Mouse (Mus musculus) neutrophil, adult 5-6 weeks (primary cell): ENCODE measurements around the gene Sept1. TPM values are rescaled to one million over a fixed set of nuclear protein-coding genes. Genes with fewer than 3 reads are reported as not detected.

Source experiments
- ATAC-seq: fragments of 151-379, 151-347 bp; 2 replicates; pipeline ENCODE4 v1.8.0; 2017; ENCODE audit warnings: mild to moderate bottlenecking, moderate TSS enrichment; ENCODE audit not compliant: insufficient number of reproducible peaks, poor library complexity, low FRiP score, severe bottlenecking; ENCODE audit errors: extremely low read depth
- total RNA-seq: library from RNA; stranded (forward); fragments of 200-1000 nt; gene quantifications from 2 replicates; pipeline ENCODE4 v1.2.3, GENCODE M21; 2017

Sept1 gene
- total RNA-seq, result 189 and 198 TPM in 2 replicates

DNA sequence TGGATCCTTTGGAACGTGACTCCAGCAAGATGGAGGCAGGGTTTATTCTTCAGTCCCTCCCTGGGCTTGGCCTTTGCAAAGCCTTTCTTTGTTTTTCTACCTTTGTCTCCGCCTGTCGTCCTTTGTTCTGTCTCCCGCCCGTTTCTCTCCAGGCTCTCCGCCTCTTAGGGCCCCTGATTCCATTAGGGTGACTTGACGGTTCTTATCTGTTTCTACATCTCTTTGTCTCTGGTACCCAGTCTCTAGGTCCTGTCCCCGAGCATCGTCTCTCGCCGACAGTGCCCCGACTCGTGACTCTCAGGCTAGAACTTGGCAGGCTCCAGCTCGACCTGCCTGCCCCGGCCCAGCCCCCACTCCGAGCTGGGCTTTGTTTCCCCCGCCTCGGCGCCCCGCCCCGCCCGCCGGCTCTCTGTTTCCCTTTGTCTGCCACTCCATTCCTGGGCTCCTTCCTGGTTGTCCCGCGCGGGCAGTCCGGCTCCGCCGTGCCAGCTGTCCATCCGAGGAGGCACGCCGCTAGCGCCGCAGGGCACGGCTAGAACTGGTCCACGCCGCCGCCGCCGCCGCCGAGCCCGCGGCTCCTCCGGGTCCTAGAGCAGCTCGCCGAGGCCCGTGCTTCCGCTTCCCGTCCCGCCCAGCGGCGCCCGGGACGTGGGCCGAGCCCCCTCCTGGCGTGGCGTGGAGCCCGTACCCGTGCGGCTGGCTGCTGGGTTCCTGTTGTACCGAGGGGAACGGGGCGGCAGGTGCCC, at the start of gene Sept1, which contains the start of gene Zfp553:
Gene Sept1 (minus strand): TSS at position 509 of the 746 bp plus-strand sequence.
Gene Zfp553 (plus strand): TSS at position 440 of the 746 bp plus-strand sequence.
- ATAC-seq, result peak; percentile 54

DNA sequence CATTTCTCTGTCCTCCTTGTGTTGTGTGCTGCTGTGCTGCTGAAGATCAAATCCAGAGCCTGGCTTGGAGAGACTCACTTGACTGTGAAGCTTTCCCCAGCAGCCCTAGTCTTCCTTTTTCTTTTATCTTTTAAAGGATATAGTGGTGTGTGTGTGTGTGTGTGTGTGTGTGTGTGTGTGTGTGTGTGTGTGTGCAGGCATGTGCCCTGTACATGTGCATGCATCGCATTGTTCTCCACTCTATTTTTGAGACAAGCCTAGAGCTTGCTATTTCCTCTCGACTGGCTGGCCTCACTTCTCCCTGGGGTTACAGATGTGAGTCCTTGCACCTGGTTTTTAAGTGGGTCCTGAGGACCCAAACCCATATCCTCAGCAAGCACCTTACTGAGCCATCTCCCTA, 49.3 kb upstream of the Sept1 start:
- no peak for ATAC-seq

DNA sequence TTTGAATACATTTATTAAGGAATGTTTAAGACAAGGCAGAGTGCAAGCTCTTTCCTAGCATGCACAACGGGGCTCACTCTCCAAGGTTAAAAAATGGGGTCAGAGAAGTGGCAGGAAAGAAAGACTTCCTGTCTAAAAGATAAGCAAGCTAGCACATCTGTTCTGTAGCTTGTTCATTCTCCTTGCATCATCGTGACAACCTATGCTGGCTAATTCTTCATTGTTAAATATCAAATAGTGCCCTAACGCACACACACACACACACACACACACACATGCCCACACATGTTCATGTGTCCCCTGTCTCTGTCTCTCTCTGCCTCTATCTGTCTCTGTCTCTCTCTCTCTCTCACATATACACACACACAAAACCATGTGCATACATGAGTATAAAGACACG, 48.2 kb upstream of the Sept1 start:
- no peak for ATAC-seq

DNA sequence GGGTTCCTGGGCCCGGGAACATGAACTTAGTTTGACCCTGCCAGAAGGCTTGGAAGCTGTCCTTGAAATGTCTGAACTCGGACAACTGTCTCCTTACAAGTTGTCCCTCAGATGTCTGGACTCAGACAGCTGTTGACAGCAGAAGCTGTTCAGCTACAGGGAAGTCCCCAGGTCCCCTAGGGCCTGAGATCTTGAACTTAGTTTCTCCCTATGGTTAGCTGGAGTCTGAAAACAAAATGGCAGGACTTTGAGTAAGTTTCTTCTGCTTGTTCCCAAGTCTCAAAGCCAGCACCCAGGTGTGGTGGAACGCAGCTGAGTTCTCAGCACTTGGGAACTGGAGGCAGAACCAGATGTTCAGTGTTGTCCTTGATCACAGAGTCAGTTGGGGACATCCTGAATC, 47.2 kb upstream of the Sept1 start:
- no peak for ATAC-seq

DNA sequence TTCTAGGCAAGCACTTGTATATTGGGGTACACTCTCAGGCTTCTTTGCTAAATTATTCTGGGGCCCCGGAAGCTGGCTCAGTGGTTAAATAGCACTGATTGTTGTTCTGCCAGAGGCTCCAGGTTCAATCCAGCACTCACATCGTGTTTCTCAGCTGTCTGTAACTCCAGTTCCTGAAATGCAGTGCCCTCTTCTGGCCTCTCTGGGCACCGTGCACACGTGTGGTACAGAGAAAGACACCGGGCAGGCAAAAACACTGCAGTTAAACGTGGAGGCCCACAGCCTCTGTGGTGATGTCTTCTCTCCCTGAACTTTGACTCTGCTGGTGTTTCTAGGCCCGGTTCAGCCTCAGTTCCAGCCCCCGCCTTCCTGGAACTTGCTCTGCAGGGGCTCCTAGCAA, 45.4 kb upstream of the Sept1 start:
- ATAC-seq, result peak; percentile 72

DNA sequence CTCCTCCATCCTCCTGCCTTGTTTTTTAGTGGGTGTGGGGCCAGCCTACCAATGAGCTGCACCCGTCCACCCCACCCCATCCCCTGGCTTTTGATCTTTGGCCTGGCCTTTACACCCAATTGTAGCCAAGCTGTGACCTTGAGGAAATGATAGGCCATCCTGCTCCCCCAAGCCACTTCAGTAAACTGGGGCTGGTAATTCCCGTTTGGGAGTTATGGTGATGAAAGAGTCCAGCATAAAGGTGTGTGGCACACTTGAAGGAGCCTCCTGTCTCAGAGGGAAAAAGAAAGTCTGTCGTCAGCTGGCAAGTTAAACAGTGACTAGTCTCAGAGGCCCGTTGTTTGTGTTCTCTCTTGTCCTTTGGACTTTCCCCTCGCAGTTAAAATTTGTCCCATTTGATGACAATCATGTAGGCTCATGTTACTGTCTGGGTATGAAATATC, 43.6 kb upstream of the Sept1 start:
- no peak for ATAC-seq

DNA sequence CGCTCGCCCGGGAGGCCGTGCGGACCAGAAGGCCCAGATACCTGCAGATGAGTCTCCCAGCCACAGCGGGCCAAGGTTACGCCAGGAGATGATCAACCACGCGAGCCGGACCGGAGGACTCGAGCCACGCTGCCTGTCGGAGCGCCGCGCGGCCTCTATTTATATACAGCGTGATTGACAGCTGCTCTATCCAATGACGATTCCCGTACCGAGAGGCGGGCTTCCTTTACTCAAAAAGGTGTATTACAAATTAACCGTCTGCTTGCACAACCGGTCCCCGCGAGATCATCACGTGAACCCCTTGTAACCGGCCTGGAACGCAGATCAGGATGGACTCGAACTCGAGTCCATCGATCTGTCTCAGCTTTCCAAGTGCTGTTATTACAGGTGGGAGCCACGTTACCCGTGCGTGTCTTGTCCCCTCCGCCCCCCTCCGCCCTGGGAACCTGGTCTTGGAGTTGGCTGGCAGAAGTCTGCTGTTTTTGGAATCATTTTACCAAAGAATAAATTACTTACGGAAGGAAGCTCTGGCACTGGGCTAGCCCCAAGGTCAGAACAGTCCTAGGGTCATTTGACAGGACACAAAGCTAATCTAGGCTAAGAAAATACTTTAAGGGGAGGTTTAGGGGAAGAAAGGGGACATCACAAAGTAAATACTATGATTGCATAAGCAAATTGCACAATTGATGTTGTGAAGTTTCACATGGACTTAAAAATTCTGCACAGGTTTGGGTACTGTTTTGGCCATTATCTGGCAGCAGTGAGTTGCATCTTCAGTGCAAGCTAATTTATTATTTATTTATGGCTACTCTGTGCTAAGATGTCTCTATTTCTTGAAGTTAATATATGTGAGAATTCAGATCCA, 41.2 kb upstream of the Sept1 start, which contains the start of gene Sephs2:
Gene Sephs2 (minus strand): TSS at position 131 of the 865 bp plus-strand sequence.
- ATAC-seq, result peak; percentile 83

DNA sequence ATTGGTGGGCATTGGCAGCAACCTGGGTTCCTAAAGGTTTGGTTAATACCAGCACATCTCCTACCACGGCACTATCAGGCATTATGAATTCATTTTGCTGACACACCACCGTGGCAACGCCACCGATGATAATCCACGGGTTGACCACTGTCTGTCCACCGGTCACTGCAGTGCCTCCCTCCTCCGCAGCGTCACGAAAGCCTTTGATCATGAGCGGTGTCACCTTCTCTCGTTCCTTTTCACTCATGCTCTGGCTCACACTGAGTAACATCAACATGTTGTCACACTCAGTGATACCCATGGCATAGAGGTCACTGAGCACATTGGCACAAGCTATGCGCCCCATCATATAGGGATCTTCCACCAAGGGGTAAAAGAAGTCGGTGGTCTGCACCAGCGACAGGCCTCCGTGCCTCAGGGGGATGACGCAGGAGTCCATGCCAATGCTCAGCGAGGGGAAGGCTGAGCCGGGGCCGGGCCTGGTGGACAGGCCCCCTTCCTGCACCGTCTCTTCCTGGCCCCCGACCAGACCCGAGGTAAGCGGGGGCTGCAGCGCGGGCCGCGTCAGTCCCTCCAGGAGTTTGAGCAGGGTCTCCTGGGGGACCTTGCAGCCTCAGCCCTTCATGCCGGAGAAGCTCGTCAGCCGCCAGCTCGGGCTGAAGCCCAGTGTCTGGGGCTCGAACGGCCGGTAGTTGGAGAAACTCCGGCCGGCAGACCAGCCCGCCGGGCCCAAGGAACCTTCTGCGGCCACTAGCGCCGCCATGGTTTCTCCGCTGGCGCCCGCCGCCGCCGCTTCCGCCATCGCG, 40.4 kb upstream of the Sept1 start:
- no peak for ATAC-seq

DNA sequence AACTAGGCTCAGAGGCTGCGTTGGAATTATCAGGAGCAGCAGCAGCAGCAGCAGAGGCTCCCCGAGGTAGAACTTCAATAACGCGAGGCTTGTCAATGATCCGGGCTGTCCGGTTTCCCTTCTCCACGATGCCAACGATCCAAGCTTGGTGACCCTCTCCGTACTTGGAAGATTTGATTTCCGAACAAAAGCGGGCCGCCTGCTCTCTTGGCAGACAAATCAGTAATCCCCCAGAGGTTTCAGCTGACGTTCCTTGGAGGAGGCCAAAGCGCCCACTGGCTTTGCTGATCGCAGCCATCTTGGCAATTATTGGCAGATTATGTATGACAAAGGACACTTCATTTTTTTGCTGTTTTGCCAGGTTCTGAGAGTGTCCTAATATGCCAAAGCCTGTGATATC, 39.6 kb upstream of the Sept1 start:
- no peak for ATAC-seq

DNA sequence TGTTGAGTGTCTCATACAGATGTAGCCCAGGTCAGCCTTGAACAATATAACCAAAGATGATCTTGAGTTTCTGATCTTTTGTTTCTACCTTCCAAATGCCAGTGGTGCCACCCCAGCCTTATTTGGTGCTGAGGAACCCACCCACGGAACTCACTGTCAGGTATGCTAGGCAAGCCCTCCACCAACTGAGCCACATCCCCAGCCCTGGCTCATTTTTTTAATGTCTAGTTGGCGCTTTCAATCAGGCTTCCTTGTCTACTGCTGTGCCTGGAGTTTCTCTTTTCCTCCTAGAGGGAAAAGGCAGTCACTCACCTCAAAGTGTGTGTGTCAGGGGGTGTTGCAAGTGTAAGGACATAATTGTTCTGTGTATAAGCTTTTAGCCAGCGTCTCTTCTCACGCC, 38.2 kb upstream of the Sept1 start:
- ATAC-seq, result no peak

DNA sequence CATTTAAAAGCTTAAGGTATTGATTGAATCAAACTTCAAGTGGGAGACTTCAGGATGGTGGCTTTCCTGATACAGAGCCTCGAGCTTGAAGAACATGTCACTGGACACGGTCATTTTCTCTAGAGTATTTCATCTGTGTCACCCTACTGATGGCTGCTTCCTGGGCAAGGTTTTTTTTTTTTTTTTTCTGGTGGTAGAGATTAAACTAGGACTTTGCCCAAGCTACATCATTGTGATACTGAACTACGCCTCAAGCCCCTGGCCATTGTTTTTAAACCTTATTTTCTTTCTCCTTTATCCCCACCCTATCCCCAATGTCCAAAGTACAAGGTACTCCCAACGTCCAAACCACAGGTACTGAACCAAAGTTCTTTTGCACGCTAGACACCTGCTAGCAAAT, 37.7 kb upstream of the Sept1 start:
- no peak for ATAC-seq

DNA sequence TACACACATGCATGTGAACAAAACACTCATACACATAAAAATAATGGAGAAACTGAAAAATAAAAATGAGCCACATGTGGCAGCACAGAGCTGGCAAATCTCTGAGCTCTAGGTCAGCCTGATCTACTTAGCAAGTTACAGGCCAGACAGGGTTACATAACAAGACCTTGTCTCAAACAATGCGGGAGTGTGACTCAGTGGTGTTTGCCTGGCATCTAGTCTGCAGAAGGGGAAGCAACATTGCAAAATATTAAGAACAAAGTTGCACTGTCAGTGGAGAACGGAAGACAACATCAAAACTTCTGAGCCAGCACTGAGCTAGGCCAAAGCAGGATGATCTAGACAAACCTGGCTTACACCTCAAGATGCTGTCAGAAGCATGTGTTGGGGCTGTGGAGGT, 37.3 kb upstream of the Sept1 start:
- ATAC-seq, result peak; percentile 70

DNA sequence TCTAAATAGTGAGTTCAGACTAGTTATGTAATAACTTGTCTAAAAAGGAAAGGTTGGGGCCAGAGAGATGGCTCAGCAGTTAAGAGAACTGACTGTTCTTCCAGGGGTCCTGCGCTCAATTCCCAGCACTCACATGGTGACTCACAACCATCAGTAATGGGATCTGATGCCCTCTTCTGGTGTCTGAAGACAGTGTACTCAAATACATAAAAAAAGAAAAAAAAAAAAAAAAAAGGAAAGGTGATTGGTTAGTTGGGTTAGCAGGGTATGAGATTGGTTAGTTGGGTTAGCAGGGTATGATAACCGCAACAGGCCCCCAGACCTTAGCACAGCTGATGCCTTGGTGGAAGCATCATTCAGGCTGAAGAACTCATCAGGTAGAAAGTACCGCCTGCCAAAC, 30.6 kb upstream of the Sept1 start:
- no peak for ATAC-seq

DNA sequence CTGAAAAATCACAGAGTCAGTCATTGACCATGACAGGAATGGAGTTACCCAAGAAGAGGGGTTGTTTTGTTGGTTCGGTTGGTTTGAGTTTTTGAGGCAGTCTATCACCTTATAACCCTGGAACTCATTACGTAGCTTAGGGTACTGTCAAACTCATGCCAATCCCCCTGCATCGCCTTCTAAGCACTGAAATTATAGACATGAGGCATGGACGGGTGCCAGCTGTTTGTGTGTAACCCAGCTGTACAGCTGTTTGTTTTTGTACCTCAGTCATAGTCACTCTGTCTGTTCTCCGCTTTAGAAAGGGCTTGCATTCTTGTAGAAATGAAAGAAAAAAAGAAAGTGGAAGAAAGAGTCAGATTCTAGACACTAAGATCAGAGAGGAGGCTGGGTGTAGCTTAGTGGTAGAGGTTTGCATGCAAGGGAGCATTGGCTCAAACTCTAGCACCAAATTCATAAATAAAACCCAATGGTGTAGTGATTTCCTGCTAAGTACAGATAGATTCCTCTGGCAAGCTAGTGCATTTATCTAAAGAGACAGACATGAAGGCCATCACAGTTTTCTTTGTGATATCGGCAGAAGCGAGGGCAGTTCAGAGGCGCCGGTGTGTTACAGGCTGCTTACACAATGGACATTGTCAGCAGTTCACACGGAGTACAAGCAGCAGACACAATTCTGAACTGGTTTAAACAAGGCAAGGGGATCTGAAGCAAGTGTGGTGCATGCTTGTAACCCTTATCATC, 29.5 kb upstream of the Sept1 start:
- ATAC-seq, result no peak

DNA sequence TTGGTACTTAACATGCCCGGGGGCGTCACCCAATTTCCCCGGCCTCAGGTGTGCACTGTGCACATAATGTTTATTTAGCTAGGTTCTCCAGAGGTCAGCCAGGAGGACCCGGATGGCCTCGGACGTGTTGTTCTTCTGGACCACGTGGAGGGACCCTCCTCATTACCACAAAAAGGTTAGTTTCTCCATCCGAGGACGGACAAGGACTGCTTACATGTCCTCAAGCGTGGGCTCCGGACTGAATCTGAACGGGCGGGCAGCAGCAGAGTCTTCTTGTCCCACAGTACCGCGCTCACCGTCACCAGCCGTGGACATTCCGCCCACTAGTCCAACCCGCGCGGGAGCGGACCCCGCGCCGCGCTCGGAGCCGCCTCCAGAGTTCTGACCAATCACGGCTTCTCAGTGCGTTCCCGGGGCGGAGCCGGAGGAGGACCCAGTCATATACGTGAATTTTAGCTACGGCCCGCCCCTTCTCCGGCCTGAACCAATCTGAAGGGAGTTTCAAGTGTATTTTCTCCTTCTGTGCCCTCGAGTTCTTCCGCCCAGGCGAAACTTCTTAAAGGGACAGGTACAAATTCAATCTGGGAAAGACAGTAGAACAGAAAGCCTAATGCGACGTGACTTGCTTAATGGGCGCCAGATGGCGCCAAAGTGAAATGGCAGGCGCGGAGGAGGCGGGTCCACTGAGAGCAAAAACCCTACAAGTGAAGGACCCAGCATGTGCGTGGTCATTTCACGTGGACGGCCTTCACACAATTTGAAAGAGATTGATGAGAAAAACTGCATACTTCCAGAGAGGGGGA, 27.6 kb upstream of the Sept1 start, which contains the start of gene Dctpp1:
Gene Dctpp1 (minus strand): TSS at position 401 of the 803 bp plus-strand sequence.
- ATAC-seq, result peak; percentile 95

DNA sequence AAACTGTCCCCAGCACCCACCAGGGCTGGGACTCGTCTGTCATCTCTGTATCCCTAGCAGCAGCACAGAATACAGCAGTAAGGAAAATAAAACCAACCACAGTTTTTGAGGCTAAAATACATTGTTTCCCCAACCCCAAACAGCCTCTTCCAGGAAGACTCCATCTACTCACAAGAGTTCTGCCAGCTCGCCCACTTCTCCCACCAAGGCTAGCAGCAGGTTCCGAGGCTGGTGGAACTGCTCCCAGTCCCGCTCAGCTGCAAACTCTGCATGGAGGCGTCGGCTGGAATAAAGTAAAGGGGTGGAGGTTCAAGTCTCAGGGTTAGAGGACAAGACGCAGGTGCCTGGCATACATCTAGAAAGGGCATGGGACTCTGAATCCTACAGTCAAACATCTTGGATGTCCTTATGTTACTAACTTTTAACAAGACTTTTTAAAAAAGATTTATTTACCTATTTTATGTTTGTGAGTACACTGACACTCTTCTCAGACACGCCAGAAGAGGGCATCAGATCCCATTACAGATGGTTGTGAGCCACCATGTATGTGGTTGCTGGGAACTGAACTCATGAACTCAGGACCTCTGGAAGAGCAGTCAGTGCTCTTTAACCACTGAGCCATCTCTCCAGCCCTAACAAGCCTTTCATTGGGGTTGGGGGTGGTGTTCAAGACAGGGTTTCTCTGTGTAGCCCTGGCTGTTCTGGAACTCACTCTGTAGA, 26.4 kb upstream of the Sept1 start:
- ATAC-seq, result no peak

DNA sequence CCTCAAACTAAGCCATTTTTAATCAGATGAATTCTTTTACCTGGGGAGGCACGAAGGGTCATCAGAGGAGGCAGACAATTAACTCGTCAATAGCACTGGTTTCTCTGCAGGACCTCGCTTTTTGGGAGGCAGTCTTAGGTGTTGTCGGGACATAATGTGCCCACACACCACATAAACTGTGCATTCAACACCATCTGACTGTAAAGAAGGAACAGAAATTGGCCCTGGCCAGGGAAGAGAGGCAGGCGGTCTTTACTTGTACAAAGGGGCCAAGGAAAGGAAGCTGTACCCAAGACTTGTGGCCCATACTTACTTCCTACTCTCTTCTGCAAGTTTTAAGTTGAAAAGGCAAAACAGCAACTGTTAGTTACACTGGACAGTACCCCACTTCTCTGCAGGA, 23.6 kb upstream of the Sept1 start:
- no peak for ATAC-seq
